Mouse (Mus musculus): ENCODE data around the gene E130308A19Rik.

The E130308A19Rik gene

DNA sequence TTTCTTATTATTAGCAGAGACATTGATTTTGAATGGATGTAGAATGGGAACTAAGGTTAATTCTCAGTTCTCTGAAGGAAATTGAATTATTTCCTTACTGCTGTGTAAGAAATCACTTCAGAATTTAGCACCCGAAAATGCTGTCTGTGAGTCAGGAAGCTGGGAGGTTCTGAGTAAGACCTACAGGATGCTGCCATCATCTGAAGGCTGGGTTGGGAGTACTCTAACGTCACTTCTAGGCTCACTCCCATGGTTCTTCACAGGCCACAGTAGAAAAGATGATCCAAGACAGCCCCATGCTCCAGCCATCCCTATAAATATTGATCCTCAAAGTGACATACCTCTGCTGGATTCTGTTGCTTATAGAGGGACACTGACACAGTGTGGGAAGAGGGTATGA, 181.5 kb downstream of the E130308A19Rik start:
- no peak for DNase-seq (ENCODE audit: extremely low read depth, insufficient read length, low spot score)

DNA sequence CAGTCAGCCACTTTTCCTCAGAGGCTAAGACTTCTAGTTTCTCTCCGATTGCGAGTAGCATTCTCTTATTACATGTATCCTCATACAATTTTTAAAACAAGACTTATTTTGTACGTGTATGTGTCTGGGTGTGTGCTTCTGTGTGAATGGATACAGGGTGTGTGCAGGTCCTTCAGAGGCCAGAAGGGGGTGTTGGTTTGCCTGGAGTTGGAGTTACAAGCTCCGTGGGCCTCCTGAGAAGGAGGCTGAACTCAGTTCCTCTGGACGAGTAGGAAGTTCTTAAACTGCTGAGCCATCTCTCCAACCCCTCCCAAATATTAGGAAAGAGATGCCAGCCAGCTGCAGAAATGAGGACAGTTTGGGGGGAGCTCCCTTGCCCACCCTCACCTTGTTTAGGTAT, 182.4 kb downstream of the E130308A19Rik start:
- DNase-seq (ENCODE audit: extremely low read depth, insufficient read length, low spot score) = no peak

Measured in 3134 (cell line).